Mouse (Mus musculus): ENCODE measurements around the gene Zfyve21. TPM values are rescaled to one million over a fixed set of nuclear protein-coding genes. Genes with fewer than 3 reads are reported as not detected.

Zfyve21 gene
- polyA plus RNA-seq, 1 experiment from 2014 or later = 105 TPM

Other genes starting within 250 kb of the Zfyve21 start
- 49.4 and 52.0 TPM in 2 replicates for gene Mark3, start 239.6 kb upstream of the Zfyve21 start, polyA plus RNA-seq (2015; fragmentation: Nextera tagmentation; extraction: Ambion mirVana)
- 118 and 135 TPM in 2 replicates for gene Ckb, start 141.8 kb upstream of the Zfyve21 start, polyA plus RNA-seq (2015; fragmentation: Nextera tagmentation; extraction: Ambion mirVana)
- 12.5 and 13.7 TPM in 2 replicates for gene Trmt61a, start 136.1 kb upstream of the Zfyve21 start, polyA plus RNA-seq (2015; fragmentation: Nextera tagmentation; extraction: Ambion mirVana)
- gene Bag5, start 100.9 kb upstream of the Zfyve21 start, polyA plus RNA-seq (2015; fragmentation: Nextera tagmentation; extraction: Ambion mirVana) = 64.5 and 67.3 TPM in 2 replicates
- 57.1 and 66.0 TPM in 2 replicates for gene Apopt1, start 100.9 kb upstream of the Zfyve21 start, polyA plus RNA-seq (2015; fragmentation: Nextera tagmentation; extraction: Ambion mirVana)
- gene Klc1, start 55.3 kb upstream of the Zfyve21 start, polyA plus RNA-seq (2015; fragmentation: Nextera tagmentation; extraction: Ambion mirVana) = 113 and 122 TPM in 2 replicates
- 8.4 and 9.3 TPM in 2 replicates for gene Xrcc3, start 297 bp upstream of the Zfyve21 start, polyA plus RNA-seq (2015; fragmentation: Nextera tagmentation; extraction: Ambion mirVana)
- gene Ppp1r13b, start 93.9 kb downstream of the Zfyve21 start, polyA plus RNA-seq (2015; fragmentation: Nextera tagmentation; extraction: Ambion mirVana) = 12.3 and 15.2 TPM in 2 replicates
- gene Atp5mpl, start 152.8 kb downstream of the Zfyve21 start, polyA plus RNA-seq (2015; fragmentation: Nextera tagmentation; extraction: Ambion mirVana) = 644 and 681 TPM in 2 replicates
- 0.34 and 1.1 TPM in 2 replicates for gene Tdrd9, start 157.4 kb downstream of the Zfyve21 start, polyA plus RNA-seq (2015; fragmentation: Nextera tagmentation; extraction: Ambion mirVana)
- not detected in 2 replicates for gene Rd3l, start 167.1 kb downstream of the Zfyve21 start, polyA plus RNA-seq (2015; fragmentation: Nextera tagmentation; extraction: Ambion mirVana)